Mouse (Mus musculus) v-Abl transformed pro-B cells (cell line): Measurements from ENCODE around the gene Cavin3.

Experiments
- in situ Hi-C, 2 experiments: fragments of 400-800 bp; cut with MboI; formaldehyde crosslinking; loops; one replicate each; pipeline ENCODE4 v1.15.1; 2025; ENCODE audit not compliant: unreplicated experiment in 2 of 2

Gene Cavin3

GRCm38 (mm10) chr7:105481505-105482411 is at the start of gene Cavin3:
Gene Cavin3, minus strand, starts transcription at chr7:105482300.
- in situ Hi-C loops, result no loop called here

GRCm38 (mm10) chr7:105528094-105528493 is 46.0 kb upstream of the Cavin3 start:
- in situ Hi-C loops, result loop anchor here in 1 of 2 experiments (10.0 to 25.0 kb wide), 2 partner anchors 284 to 1333 kb away; partner anchors contain the start of genes Mrpl17 and Olfr649

- in situ Hi-C loops, result loop anchor here in 1 of 2 experiments (10.0 to 25.0 kb wide), 2 partner anchors 285 to 1333 kb away; partner anchors contain the start of genes Mrpl17 and Olfr649
Measured at GRCm38 (mm10) chr7:105527306-105527937, 45.3 kb upstream of the Cavin3 start.

GRCm38 (mm10) chr7:105524222-105524621 is 42.1 kb upstream of the Cavin3 start:
- in situ Hi-C loops, result loop anchor here (10.0 to 25.0 kb wide), 4 partner anchors 912 to 1812 kb away; partner anchors contain the start of genes Olfr649 (in 2 of the 2), Olfr243 (in 1 of the 2), Olfr648 (in 1 of the 2) and Olfr655 (in 1 of the 2)

GRCm38 (mm10) chr7:105520201-105520600 is 38.1 kb upstream of the Cavin3 start:
- in situ Hi-C loops, result loop anchor here (10.0 to 25.0 kb wide), 4 partner anchors 908 to 1808 kb away; partner anchors contain the start of genes Olfr649 (in 2 of the 2), Olfr243 (in 1 of the 2), Olfr648 (in 1 of the 2) and Olfr655 (in 1 of the 2)

- in situ Hi-C loops, result loop anchor here (5.0 to 25.0 kb wide), 7 partner anchors 105 to 1807 kb away; partner anchors contain the start of genes Olfr649 (in 2 of the 2), Olfr243 (in 1 of the 2), Olfr648 (in 1 of the 2) and Olfr655 (in 1 of the 2)
Measured at GRCm38 (mm10) chr7:105519771-105520170, 37.7 kb upstream of the Cavin3 start.

- in situ Hi-C loops, result loop anchor here (5.0 to 25.0 kb wide), 6 partner anchors 105 to 1807 kb away; partner anchors contain the start of genes Olfr243 (in 1 of the 2), Olfr648 (in 1 of the 2), Olfr649 (in 1 of the 2) and Olfr655 (in 1 of the 2)
Measured at GRCm38 (mm10) chr7:105519336-105519735, 37.2 kb upstream of the Cavin3 start.

- in situ Hi-C loops, result loop anchor here (5.0 to 25.0 kb wide), 6 partner anchors 102 to 1805 kb away; partner anchors contain the start of genes Olfr243 (in 1 of the 2), Olfr648 (in 1 of the 2), Olfr649 (in 1 of the 2) and Olfr655 (in 1 of the 2)
Measured at GRCm38 (mm10) chr7:105516669-105517360, 34.7 kb upstream of the Cavin3 start.

GRCm38 (mm10) chr7:105515178-105515577 is 33.1 kb upstream of the Cavin3 start:
- in situ Hi-C loops, result loop anchor here (5.0 to 25.0 kb wide), 6 partner anchors 100 to 1803 kb away; partner anchors contain the start of genes Olfr243 (in 1 of the 2), Olfr648 (in 1 of the 2), Olfr649 (in 1 of the 2) and Olfr655 (in 1 of the 2)

- in situ Hi-C loops, result loop anchor here (10.0 to 25.0 kb wide), 5 partner anchors 100 to 1802 kb away; partner anchors contain the start of genes Olfr243 (in 1 of the 2), Olfr648 (in 1 of the 2), Olfr649 (in 1 of the 2) and Olfr655 (in 1 of the 2)
Measured at GRCm38 (mm10) chr7:105514561-105514960, 32.5 kb upstream of the Cavin3 start.

- in situ Hi-C loops, result loop anchor here (10.0 to 25.0 kb wide), 5 partner anchors 99 to 1802 kb away; partner anchors contain the start of genes Olfr243 (in 1 of the 2), Olfr648 (in 1 of the 2), Olfr649 (in 1 of the 2) and Olfr655 (in 1 of the 2)
Measured at GRCm38 (mm10) chr7:105513845-105514291, 31.8 kb upstream of the Cavin3 start.

GRCm38 (mm10) chr7:105510143-105510542 is 28.0 kb upstream of the Cavin3 start:
- in situ Hi-C loops, result loop anchor here (10.0 to 25.0 kb wide), 5 partner anchors 95 to 1798 kb away; partner anchors contain the start of genes Olfr243 (in 1 of the 2), Olfr648 (in 1 of the 2), Olfr649 (in 1 of the 2) and Olfr655 (in 1 of the 2)

- in situ Hi-C loops, result loop anchor here (25.0 kb wide), 3 partner anchors 895 to 1795 kb away; partner anchors contain the start of genes Olfr243 (in 1 of the 2), Olfr648 (in 1 of the 2), Olfr649 (in 1 of the 2) and Olfr655 (in 1 of the 2)
Measured at GRCm38 (mm10) chr7:105507257-105507656, 25.2 kb upstream of the Cavin3 start.

GRCm38 (mm10) chr7:105501984-105502383 is 19.9 kb upstream of the Cavin3 start:
- in situ Hi-C loops, result loop anchor here (25.0 kb wide), 3 partner anchors 890 to 1790 kb away; partner anchors contain the start of genes Olfr243 (in 1 of the 2), Olfr648 (in 1 of the 2), Olfr649 (in 1 of the 2) and Olfr655 (in 1 of the 2)

- in situ Hi-C loops, result loop anchor here (25.0 kb wide), 3 partner anchors 887 to 1787 kb away; partner anchors contain the start of genes Olfr243 (in 1 of the 2), Olfr648 (in 1 of the 2), Olfr649 (in 1 of the 2) and Olfr655 (in 1 of the 2)
Measured at GRCm38 (mm10) chr7:105499676-105500075, 17.6 kb upstream of the Cavin3 start.

- in situ Hi-C loops, result no loop called here
Measured at GRCm38 (mm10) chr7:105498854-105499492, 16.9 kb upstream of the Cavin3 start.

GRCm38 (mm10) chr7:105497881-105498280 is 15.8 kb upstream of the Cavin3 start:
- in situ Hi-C loops, result no loop called here
